Mouse (Mus musculus): Measurements from ENCODE around the gene Lrrc4.

Gene Lrrc4

DNA sequence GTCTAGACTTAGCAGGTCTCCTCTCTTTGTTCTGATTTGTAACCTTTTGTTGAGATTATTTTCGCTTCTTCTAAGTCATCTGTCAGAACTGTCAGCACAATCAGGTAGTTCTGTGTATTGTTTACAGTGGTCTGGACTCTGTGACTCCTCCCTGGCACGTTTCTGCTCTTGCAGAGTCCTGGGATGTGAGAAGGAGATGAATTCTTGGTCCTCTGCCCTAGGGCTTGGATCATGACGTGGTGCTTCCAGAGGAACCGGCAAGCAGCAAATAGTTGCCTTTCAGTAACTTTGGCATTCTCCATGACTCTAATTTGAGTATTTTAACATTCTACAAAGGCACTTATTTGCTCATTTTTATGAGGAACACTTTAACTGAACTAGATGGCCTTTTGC, 113.7 kb downstream of the Lrrc4 start:
- DNase-seq, result no peak

DNA sequence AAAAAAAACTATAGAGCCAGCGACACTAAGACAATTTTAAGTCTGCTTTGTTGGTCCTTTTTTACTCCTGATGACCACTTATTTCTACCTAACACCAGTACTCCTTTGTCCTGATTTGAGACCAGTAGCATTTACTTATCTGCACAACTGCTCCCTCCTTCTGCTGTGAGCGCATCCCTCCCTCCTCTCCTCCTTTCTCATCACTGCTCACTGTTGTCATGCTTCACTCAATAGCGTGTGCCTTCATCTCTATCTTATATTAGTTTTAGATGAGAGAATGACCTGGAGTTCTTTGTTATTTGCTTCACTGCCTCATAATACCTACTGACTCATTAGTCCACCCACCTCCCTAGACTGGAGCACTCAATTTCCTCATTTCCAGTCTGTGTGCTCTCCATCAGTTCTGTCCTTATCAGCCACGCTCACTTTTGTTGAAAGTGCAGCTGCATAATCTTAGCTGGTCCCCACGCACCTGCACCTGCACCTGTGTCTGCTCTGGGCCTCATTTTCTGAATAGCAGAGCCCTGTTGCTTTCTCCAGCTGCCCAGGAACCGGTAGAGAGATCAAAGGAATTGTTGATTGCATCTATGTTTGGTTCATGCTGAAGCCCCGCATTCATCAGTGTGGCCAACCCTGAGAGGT, 114.2 kb downstream of the Lrrc4 start:
- DNase-seq, result no peak

DNA sequence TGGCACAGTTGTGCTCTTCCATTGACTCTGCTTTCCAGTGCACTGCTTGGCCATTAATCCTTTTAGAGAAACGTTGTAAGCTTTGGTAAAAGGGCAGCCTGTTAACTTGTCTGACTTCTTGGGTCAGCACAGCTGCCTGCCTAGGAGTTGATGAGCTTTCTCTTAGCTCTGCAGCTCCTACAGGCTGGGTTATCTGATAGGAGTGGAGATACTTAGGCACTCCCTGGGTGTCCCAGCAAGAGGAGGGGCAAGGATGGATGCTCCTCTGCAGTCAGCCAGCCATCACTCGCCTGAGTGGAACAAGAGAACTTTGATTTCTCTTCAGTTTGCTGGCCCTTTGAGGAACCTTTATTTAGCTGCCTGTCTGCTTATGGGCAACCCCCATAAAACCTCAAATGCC, 121.5 kb downstream of the Lrrc4 start:
- DNase-seq, result no peak

DNA sequence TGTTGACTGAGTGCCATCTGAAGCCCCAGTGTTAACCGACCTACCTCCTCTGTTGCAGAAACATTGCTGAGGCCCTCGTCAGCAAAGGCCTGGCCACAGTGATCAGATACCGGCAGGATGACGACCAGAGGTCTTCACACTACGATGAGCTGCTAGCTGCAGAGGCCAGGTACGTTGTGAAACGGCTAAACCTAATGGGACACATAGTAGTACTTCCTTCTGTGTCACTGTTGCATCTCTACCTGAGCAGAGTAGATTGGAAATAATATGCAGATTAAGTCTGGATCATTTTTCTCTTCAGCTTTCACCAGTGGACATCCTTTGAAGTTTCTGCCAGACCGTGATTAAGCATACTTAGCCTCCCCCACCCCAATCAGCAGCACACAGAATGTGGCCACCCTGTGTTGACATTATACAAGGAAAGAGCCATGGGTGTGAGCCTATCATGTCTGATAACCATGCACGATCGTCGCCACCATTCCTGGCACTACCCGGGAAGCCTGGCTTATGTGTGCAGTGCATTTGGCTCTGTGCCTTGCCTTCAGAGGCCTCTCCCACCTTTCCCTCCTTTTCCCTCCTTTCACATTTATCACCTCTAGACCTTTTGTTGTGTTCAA, 124.5 kb downstream of the Lrrc4 start:
- no peak for DNase-seq

DNA sequence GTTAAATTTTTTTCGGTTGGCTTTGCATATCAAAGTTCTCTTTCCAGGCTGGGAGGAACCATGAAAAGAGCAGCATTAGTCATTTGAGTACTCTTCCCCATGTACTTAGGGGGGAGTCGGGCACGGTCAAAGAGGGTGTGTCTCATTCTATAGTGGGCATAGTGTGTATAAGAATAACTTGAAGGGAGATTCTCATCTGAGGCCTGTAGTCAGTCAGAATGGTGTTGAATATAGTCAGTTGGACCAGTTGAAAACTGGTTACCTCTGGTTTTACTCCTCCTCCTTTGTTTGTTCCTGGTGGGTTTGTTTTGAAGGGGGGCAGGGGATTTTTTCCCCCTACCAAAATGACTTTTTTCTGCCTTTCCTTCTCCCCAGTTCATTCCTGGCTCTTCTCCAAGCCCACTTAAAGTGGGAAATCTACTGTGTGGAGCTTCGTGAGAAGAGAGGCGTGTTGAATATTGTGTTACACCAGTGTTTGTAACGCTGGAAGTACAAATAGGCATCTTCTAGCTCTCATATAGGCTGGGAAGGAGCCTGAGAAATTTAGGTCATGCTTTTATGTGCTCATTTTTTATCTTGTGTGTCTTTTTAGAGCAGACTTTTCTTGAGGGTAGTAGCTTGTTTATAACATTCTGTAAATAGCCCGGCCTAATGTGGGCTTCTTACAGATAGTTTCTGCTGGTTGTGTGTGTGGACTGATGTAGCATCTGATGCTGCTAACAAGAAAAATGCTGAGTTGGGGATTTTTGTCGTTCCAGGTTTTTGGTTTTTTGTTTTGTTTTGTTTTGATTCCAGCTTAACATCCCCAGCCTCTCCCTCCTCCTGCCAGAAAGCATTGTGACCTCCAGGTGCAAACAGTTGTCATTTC, 125.2 kb downstream of the Lrrc4 start:
- DNase-seq, result no peak

DNA sequence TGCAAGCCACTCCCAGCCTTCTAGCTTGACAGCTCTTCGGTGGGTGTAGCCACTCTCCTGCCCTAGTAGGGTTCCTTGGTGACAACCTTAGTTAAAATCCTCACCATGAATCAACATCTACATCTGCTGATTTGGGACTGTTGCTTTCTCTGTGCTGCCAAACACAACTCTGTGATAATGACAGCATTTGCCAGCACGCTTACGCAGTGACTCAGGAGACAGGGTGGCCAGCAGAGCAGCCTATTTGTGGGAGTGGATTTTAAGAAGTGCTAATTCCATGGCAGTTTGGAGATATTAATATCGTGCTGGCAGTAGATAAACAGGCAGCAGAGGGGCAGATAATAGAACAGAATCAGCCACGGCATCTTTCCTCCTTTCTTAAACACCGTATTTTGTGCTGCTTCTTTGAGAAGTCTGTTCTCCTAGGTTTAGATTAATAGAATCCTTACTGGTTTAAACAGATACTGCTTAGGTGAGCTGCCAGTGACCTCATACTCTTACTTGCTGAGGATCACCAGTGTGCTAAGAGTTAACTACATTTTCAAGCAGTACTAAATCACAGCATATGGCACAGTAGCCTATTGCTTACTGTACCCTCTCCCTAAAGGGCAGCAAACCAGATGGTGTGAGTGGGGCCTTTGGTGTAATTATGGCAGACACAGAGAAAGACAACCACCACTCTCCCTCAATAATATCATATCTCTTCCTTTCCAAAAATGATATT, 126.0 kb downstream of the Lrrc4 start:
- peak; percentile 9 for DNase-seq

DNA sequence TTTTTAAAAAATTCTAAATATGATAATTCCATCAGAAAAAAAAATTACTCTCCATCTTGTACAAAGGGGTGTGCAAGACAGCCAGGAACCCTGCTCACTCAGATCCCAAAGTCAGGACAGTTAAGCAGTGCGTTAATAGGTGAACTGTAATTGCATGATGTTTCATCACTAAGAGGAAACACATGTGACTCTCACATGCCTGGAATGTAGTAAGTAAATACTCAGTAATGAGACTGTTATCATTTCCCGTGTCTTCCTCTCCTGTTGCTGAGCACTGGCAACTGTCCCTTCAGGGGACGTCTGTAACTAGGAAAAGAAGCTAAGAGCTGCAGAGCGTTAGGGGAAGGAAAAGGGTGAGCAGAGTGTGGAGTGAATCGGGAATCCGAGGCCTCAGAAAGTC, 126.9 kb downstream of the Lrrc4 start:
- no peak for DNase-seq

DNA sequence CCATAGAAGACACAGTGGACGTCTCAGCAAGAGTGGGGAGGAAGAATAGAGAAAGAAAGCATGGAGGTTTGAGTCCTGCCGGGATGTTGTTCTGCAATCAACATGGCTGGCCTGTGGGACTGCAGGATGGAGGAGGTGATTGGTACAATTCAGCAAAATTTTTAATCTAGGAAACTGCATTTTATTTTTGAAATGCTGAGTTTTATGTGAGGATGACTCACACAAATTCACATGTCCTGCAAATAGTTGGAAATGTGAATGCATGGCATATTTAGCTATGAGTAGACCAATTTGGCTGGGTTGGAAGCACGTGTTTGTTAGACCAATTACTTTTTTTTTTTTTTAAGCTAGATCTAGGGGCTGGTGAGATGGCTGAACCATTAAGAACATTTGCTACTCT, 134.3 kb downstream of the Lrrc4 start:
- DNase-seq, result no peak

DNA sequence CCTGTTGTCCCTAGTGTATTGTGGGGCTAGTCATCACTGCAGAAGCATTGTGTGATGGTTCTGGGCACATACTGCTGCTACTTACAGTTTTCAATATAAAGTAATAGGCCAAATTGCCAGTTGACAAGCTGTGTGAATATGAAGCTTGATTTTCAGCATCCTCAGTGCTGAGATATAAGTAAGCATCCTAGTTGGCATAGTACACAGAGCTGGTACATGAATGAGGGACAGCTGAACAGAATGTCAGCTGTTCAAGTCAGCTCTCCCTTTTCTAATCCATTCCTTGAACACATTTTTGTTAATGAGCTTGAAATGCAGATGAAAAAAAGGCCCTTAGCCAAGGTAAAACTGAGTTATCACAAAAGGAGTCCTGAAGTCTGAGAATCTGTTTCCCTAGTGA, 138.9 kb downstream of the Lrrc4 start:
- DNase-seq, result no peak

DNA sequence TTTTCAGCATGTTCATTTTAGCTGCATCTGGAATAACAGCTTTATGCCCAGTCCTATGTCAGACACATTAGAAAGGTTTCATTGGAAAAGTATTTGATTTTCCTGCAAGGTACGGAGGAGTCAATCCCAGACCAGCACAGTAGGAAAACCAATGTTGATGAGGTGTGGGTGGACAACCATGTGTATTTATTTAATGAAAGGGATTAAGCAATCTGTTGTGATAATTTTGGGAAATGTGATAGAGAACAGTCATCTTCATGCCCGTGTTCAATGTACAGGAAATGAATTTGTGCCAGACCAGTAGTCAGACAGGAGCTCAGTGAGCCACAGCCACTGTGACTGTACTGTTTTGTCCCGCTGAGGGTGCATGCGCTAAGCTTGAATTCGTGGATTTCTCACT, 143.8 kb downstream of the Lrrc4 start:
- DNase-seq, result no peak

DNA sequence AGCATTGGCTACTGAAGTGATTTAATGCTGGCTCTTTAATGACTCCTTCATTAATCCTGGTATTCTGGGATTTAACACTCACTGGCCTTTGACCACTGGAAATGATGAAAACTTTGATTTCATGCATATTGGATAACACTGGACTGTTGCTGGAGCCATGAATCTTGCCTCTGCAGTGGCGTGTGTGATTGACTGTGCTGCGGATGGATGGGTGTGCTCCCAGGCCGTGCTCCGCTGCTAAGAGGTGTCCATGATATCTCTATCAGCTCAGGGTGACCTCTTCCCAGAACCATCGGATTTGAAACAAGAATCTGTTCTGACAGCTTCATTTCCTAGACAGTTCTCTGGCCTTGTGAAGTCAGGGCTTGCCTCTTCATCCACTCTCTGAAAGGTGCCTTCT, 145.8 kb downstream of the Lrrc4 start:
- DNase-seq, result no peak

DNA sequence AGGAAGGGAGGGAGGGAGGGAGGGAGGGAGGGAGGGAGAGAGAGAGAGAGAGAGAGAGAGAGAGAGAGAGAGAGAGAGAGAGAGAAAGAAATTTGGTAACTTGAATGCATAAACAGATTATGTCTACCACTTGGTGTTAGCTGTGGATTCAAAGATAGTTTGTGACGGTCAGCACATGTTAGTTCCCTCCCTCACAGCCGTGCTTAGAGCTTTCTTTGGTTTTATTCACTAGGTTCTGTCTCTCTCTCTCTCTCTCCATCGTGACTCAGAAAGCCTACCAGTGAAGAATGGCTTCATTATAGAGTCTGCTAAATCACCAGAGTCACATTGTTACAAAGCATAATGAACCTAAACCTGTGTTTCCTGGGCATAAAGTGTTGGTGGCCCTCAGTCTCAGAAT, 146.5 kb downstream of the Lrrc4 start:
- DNase-seq, result no peak

DNA sequence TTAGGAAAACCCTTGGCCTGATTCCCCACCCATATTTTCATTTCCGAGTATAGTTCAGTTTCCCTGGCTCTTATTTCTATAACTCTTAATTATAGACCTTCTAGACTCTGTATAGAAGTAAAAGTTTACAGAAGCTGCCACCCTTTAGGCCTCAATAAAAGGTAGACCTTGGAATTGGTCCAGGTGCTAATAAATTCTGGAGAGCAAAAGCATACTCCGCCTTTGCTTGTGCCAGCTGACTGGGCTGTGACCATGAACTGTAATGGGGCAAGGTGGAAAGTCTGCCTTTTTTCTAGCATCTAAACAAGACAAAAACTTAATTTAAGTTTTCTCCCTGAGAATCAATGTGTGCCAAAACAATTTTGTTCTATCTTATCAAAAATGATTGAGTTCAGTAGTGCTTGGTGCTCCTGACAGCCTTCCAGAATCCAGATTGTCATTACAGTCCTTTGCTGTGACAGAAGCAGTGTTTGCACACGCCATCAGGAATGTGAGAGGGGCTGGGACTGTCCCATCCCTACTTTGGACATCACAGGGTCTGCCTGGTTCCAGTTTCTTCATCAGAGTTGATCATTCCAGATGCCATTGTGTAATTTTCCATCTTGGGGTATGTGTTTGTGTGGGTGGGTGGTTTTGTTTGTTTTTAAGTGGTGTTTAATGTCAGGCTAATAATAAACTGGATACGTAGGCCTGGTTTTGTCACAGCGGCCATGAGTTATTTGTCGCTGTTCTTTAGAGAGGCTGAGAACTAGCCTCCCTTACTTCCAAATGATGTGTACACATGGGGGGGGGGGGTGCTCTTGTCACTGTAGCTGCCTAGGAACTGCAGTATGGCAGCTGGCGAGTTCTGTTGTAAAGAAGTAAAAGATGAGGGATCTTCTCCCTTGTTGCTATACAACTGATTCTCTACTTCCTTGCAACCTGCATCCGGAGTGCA, 149.8 kb downstream of the Lrrc4 start:
- no peak for DNase-seq

DNA sequence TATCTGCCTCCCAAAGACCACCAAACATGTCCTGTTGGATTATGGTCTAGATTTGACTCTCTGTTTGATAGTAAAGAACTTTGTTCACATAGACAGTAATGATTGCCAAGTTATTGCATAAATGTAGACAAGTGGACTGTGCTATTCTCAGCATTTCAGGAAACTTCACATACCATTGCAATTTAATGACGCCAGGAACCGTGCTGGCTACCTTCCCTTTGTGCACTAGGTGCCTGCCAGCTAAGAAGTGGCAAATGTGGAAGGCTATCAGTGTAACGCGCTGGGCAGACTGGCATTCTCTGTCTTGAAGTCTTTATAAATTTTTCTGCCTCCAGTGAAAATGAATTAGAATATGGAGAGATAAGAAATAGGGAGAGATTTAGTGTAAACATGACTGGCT, 151.0 kb downstream of the Lrrc4 start:
- no peak for DNase-seq

DNA sequence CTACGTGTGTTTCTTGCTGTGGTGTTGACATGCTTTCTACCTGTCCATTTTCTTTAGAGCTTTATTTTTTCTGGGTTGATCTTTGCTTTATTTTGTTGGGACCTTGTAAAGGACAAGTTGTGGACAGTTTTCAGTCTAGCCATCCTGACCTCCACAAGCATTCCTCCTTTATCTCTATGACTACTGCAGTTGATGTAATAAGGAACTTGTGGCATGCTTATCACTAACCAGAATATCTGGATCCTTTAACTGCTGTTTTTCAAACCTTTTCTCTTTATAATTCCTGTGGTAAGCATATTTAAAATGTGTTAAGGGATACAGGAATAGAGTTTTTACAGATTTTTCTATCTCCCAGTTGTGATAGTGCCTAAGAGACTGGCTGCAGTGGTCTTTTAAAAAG, 152.7 kb downstream of the Lrrc4 start:
- no peak for DNase-seq

DNA sequence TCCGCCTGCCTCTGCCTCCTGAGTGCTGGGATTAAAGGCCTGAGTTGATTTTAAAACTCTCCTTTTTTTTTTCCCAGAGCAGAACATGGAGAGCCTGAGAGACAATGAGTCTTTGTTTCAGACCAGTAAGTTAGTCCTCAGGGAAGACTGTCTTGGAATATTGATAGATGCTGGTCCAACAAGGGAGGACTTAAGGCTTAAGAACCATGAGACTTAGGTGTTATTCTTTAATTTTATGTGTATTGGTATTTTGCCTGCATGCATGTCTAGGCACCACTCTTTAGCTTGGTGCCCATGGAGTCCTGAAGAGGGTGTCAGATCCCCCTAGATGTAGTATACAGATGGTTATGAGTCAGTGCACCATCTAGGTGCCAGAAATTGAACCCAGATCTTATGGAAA, 156.9 kb downstream of the Lrrc4 start:
- no peak for DNase-seq

DNA sequence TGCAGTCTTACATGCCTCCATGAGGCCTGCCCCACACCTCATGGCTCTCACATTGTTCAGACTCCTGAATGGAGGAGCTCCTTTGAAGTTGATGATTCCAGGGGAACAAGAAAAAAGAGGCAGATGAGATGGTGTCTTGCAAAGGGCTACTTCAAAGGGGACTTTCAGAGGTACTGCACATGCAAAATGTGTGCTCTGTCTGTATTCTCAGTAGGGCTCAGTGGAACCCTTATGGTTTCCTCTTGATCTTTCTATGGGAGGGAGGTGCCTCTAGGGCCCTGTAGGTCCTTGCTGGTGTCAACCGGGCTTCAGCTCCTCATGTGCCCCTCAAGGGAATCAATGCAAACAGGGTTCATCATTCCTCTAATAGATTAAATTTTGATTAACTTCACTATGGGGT, 159.2 kb downstream of the Lrrc4 start:
- DNase-seq, result no peak

DNA sequence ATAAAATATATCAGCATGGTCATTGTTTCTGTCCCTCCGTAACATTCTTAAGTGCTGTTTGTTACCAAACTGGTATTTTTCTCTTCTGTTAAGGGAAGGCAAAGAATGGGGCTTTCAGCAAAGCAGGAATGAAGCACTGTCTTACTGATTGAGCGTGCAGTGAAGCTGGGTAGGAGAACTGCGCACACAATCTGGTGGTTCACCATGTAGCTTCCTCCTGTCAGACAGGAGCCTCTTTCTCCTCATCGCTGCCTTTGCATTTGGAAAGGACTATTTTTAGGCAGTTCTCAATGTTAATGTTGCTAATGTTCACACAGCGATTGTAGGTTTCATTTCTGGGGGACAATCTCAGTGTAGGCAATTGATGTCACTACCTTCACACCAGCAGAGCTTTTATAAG, 162.3 kb downstream of the Lrrc4 start:
- no peak for DNase-seq

DNA sequence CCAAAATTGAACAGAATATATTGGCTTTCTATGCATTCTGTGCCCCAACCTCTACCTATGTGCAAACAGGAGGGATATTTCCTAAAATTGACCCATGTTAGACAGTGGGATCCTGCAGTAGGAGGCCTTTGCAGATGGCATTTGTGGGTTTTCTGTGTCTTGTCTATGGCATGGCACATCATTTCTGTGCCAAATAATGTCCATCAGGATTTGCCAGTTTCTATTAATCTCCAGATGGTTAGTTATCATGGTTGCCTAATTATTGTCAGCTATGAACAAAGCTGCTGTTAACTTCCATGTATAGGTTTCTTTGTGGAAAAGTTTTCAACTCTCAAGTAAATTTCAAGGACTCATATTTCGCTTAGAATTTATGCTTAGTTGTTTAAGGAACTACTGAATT, 164.0 kb downstream of the Lrrc4 start:
- no peak for DNase-seq

DNA sequence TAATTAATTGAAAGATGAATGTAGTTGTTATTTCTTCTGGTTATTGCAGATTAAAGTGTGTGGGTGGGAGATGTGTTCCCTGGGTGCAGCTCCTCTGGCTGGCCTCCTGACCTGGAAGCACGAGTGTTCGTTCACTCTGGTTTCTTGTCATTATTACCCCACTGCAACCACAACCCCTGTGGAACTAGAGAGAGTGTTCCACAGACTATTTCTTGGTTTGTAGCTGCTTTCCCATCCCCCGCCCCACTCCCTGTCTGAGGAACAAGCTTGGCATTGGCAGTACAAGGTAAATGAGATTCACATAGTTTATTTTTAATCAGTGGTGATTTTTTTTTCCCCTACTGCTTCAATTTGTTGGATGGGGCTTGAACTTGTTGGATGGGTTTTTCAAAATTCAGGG, 166.8 kb downstream of the Lrrc4 start:
- DNase-seq, result no peak

DNA sequence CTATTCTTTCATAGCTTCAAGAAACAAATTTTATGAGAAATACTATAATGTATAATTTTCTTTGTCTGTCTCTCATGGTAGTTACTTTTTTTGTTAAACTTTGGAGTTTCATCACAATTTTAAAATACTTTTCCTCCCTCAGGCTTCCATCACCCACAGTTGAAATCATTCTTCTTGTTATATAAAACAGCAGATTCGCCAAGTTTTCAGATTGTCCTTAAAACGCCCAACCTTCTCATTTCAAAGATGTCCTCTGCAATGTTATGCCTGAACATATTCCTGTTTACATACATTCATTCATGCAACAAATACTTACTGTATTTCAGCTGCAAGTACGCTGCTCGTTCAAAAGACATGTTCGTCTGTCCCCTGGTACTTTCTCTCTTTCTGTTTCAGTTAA, 167.9 kb downstream of the Lrrc4 start:
- DNase-seq, result no peak

DNA sequence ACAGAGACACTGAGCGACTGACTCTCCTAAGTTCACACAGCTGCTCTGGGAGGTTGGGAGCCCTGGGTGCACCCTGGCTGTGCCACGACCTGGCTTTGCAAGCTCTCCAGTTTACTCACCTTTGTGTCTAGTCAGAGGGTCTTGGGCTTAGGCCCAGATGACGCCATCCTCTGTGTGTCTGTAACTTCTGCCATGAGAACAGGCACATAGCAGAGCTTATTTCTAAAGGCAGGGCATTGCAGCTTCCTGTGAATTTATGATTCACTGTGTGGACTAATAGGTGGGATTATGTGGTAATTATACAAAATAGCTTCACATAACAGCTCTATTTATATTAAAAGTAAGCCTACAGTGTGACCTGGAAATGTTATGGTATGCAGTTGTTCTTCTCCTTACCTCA, 168.5 kb downstream of the Lrrc4 start:
- no peak for DNase-seq

DNA sequence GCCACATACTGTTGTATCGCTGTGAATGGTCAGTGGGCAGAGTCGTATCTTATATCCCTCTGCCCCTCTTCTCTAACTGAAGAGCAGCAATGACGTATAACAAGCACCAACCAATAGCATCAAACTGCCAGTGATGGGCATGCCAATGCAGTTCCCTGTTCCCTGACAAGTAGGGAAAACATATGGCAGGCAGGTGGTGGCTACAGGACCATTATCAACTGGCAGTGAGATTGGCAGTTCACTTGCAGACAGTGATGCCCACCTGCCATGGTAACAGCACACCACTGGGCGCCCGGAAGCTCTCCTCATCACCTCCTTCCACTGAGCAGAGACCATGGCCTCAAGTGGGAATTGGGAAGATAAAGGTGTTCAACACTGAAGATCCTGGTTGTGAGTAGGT, 175.0 kb downstream of the Lrrc4 start:
- no peak for DNase-seq

Data from right cerebral cortex, postnatal 14 days (tissue).